Mouse (Mus musculus): ENCODE measurements around the gene Gjb6. TPM values are rescaled to one million over a fixed set of nuclear protein-coding genes. Genes with fewer than 3 reads are reported as not detected.
A peak's percentile ranks its signal among the peaks of the same experiment; 100 is the strongest.

Gene Gjb6
- polyA plus RNA-seq, 1 experiment = 12.5 TPM

DNA sequence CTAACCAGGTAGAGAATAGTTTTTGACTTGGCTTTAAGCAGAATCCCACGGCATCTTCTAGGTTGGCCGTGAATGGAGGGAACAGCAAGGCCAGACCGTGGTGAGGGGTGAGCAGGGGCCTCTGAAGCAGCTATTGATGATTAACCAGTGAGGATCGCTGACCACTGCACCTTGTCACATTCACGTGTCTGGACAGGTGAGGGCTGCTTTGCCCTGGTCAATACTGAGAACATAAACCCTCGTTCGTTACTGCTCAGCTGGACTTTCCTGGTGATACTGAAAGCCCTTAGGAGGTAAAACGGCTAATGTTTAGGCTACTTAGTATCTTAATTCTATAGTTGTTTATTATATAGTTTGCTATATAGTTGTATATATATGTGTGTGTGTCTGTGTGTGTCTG, 26.3 kb downstream of the Gjb6 start:
- no peak for DNase-seq (ENCODE audit: low read depth)
- TF ChIP-seq CTCF (IDR thresholded peaks at IDR 0.05; ENCODE audit: borderline replicate concordance, extremely low read depth, insufficient read depth, insufficient read length) (no peak), POLR2A (IDR thresholded peaks at IDR 0.05; ENCODE audit: borderline replicate concordance, extremely low read depth, insufficient read depth, insufficient read length, poor library complexity, severe bottlenecking) (no peak)

DNA sequence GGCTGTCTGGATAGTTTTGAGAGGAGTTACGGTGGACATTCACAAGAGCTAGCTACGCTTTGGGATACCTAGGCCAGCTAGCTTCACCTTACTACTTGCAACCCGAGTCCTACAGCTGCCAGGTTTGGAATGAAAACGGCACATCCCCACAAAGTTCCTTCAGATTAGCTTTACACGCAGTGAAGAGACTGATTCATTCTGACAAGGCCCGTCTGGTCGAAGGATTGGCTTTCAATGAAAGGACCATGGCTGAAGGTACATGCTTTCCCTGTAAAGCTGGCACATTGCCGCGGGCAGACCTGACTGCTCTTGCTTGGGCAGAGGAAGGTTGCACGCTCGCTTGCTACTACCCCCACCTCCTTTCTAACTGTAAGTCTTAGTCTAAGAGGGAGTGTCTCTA, 27.7 kb downstream of the Gjb6 start:
- TF ChIP-seq CTCF (IDR thresholded peaks at IDR 0.05; ENCODE audit: borderline replicate concordance, extremely low read depth, insufficient read depth, insufficient read length) (no peak), POLR2A (IDR thresholded peaks at IDR 0.05; ENCODE audit: borderline replicate concordance, extremely low read depth, insufficient read depth, insufficient read length, poor library complexity, severe bottlenecking) (no peak)
- no peak for DNase-seq (ENCODE audit: low read depth)

GRCm38 (mm10) chr14:57105111-57105510, 28.3 kb downstream of the Gjb6 start:
- DNase-seq (ENCODE audit: low read depth) = no peak
- TF ChIP-seq POLR2A (IDR thresholded peaks at IDR 0.05; ENCODE audit: borderline replicate concordance, extremely low read depth, insufficient read depth, insufficient read length, poor library complexity, severe bottlenecking) = no peak

DNA sequence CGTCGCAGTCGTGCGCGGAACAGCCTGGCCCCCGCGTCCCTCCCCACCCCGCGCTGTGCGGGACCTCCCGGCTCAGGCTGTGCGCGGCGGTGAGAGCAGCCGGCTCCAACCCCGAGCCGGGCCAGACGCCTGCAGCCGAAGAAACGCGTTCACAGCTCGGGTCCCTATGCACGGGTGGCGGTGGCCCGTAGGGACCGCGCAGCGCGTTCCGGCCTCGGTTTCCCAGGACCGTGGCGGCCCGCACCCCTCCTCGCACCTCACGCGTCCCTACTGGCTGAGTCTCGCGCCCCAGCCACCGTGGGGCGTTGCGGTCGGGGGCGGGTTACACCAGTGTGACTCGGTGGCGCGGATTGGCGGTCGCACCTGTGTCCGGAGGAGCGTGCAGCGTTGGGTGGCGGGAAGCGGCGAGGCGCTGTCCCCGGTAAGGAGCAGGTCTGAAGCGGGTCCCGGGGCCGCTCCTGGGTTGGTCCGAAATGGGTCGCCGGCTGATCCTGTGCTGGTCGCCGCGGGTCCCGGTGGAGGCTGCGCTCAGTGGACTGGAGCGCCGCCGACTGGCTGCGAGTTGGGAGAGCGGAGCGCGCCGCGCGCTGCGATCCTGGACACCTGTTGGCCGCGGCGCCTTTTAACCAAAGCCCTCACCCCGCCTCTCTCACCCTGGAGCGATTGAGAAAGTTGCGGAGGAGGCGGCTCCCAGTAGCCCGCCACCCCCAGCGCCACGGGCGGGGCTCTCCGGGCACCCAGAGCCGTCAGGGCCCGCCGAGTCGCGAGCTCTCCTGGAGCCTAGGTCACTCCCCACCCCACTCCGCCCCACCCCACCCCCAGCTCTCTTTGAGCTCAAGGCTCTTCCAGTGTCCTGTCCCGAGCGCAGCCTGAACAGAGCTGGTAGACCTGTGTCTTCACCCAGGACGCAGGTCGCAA, 29.0 kb downstream of the Gjb6 start, which contains the start of gene Gjb2:
Gene Gjb2, minus strand, starts transcription at position 597 of the 918 bp plus-strand sequence.
- DNase-seq (ENCODE audit: low read depth) = peak; percentile 33
- TF ChIP-seq CTCF (IDR thresholded peaks at IDR 0.05; ENCODE audit: borderline replicate concordance, extremely low read depth, insufficient read depth, insufficient read length) = no peak
- TF ChIP-seq POLR2A (IDR thresholded peaks at IDR 0.05; ENCODE audit: borderline replicate concordance, extremely low read depth, insufficient read depth, insufficient read length, poor library complexity, severe bottlenecking) = no peak

DNA sequence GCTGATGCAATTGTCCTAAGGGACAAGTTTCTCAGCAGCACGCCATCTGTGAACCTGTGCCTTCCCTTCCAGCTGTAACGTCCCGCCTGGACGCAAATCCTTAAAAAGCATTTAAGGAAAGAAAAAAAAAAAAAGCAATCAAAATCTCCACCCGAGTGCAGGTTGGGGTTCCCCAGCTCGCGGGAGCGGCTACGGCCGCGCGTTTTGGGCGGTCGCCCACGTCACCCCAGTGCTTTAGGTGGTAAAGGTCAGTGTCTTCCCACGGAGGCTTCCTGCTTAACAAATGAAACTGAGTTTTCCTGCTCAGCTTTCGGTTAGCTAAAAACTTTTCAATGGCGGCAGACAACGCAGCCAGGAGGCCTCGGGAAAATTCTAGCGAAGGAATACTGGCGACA, 29.7 kb downstream of the Gjb6 start:
- no peak for TF ChIP-seq CTCF (IDR thresholded peaks at IDR 0.05; ENCODE audit: borderline replicate concordance, extremely low read depth, insufficient read depth, insufficient read length)
- TF ChIP-seq POLR2A (IDR thresholded peaks at IDR 0.05; ENCODE audit: borderline replicate concordance, extremely low read depth, insufficient read depth, insufficient read length, poor library complexity, severe bottlenecking) = no peak
- no peak for DNase-seq (ENCODE audit: low read depth)

DNA sequence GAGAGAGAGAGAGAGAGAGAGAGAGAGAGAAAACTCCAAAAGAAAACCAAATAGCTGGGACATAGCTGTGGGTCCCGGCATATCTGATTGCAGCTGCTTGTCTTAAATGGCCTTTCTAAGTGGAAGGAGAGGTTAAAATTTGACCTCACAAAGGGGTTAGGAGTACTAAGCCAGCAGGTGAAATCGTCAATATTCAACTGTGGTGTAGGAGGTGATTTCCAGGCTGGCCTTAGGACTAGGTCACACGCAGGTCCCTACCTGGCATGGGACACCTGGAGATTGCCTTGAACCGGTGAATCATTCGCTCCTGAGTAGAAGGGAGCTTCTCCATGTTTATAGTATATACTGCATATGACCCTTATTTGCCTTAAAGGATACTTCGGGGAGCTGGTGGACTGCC, 30.3 kb downstream of the Gjb6 start:
- no peak for DNase-seq (ENCODE audit: low read depth)
- TF ChIP-seq CTCF (IDR thresholded peaks at IDR 0.05; ENCODE audit: borderline replicate concordance, extremely low read depth, insufficient read depth, insufficient read length) (no peak), POLR2A (IDR thresholded peaks at IDR 0.05; ENCODE audit: borderline replicate concordance, extremely low read depth, insufficient read depth, insufficient read length, poor library complexity, severe bottlenecking) (no peak)

DNA sequence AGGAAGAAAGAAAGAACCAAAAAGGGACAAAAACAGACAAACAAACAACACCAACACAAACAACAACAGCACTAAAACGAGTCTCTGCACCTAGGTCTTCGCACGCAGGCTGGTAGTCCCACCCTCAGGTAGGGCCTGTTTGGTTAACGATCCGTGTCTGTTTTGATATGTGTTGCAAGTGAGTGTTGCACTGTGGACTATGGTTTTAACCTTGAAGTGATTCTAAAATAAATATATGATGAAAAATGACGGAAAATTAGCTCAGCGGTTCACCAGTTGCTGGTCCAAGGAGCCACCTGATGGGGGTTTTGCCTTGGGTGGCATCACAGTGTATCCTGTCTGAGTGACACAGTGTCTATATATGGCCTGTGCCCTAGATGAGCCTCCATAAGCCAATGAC, 31.8 kb downstream of the Gjb6 start:
- no peak for TF ChIP-seq POLR2A (IDR thresholded peaks at IDR 0.05; ENCODE audit: borderline replicate concordance, extremely low read depth, insufficient read depth, insufficient read length, poor library complexity, severe bottlenecking)
- no peak for TF ChIP-seq CTCF (IDR thresholded peaks at IDR 0.05; ENCODE audit: borderline replicate concordance, extremely low read depth, insufficient read depth, insufficient read length)
- DNase-seq (ENCODE audit: low read depth) = no peak

DNA sequence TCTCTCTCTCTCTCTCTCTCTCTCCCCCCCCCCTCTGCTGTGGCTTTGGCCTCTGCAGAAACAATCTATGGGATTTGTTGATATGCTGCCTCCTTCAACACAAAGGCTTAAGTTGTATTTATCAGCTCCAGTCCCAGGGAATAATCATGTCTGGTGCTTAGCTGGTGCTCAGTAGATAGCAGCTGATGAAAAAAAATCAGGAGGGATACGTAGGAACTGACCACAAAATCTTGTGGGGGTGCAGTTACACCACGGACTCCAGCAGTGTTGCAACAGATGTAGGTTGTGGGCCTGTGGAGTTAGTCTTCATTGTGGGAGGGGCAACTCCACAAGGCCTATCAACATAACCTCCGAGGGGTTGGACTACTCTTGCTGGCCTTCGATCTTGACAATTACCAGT, 37.6 kb downstream of the Gjb6 start:
- TF ChIP-seq CTCF (IDR thresholded peaks at IDR 0.05; ENCODE audit: borderline replicate concordance, extremely low read depth, insufficient read depth, insufficient read length) = no peak
- no peak for TF ChIP-seq POLR2A (IDR thresholded peaks at IDR 0.05; ENCODE audit: borderline replicate concordance, extremely low read depth, insufficient read depth, insufficient read length, poor library complexity, severe bottlenecking)

DNA sequence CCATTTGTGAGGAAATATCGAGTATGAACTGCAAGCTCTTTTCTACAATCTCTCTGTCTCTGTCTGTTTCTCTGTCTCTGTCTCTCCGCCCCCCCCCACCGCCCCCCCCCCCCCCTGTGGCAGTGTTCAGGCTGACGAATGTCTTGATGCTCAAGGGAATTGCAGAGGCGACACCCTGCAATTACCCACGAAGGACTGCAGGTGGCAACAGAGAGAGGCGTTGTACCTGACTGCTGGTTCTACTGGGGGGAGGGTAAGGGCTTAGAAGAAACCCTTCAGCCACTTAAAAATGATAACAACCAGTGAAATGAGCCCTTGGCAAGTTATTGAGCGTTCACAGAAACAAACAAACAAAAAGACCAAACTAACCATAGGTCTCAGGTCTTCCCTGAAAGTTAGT, 40.4 kb downstream of the Gjb6 start:
- no peak for TF ChIP-seq POLR2A (IDR thresholded peaks at IDR 0.05; ENCODE audit: borderline replicate concordance, extremely low read depth, insufficient read depth, insufficient read length, poor library complexity, severe bottlenecking)
- peak; percentile 64 for TF ChIP-seq CTCF (IDR thresholded peaks at IDR 0.05; ENCODE audit: borderline replicate concordance, extremely low read depth, insufficient read depth, insufficient read length)
- peak; percentile 45 for DNase-seq (ENCODE audit: low read depth)

More for the DNA sequence above, 37.6 kb downstream of the Gjb6 start:
- DNase-seq (ENCODE audit: low read depth) = no peak

DNA sequence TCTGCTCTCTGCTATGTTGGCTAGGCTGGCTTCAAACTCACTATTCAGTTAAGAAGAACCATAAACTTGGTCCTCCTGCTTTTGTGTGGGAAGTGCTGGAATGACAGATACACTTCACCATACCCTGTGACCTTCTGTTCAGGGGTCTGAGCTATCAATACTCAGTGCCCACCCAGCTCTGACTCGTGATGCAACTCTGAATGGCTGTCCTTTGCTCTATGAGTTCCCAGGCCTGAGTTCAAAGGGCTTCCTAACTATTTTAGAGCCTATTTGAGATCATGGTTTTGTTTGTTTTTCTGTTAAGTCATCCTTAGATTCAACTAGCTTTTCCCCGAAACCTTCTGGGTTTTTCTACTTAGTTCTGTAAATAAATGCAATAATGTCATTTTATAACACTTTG, 43.4 kb downstream of the Gjb6 start:
- DNase-seq (ENCODE audit: low read depth) = no peak
- TF ChIP-seq POLR2A (IDR thresholded peaks at IDR 0.05; ENCODE audit: borderline replicate concordance, extremely low read depth, insufficient read depth, insufficient read length, poor library complexity, severe bottlenecking) (no peak), CTCF (IDR thresholded peaks at IDR 0.05; ENCODE audit: borderline replicate concordance, extremely low read depth, insufficient read depth, insufficient read length) (no peak)

GRCm38 (mm10) chr14:57089107-57089506, 44.3 kb downstream of the Gjb6 start:
- no peak for DNase-seq (ENCODE audit: low read depth)
- TF ChIP-seq POLR2A (IDR thresholded peaks at IDR 0.05; ENCODE audit: borderline replicate concordance, extremely low read depth, insufficient read depth, insufficient read length, poor library complexity, severe bottlenecking) (no peak), CTCF (IDR thresholded peaks at IDR 0.05; ENCODE audit: borderline replicate concordance, extremely low read depth, insufficient read depth, insufficient read length) (no peak)

- TF ChIP-seq POLR2A (IDR thresholded peaks at IDR 0.05; ENCODE audit: borderline replicate concordance, extremely low read depth, insufficient read depth, insufficient read length, poor library complexity, severe bottlenecking) (no peak), CTCF (IDR thresholded peaks at IDR 0.05; ENCODE audit: borderline replicate concordance, extremely low read depth, insufficient read depth, insufficient read length) (no peak)
- peak; percentile 5 for DNase-seq (ENCODE audit: low read depth)
Measured at GRCm38 (mm10) chr14:57084180-57084668, 49.2 kb downstream of the Gjb6 start.
